Mouse (Mus musculus) natural killer cell, adult 2 months (primary cell): ENCODE measurements around the gene Hoxa9.

Experiments
- DNase-seq, 2 experiments: peaks; one replicate each; pipeline ENCODE4 v3.0.0; 2022; ENCODE audit warnings: low spot score in 2 of 2

The Hoxa9 gene

DNA sequence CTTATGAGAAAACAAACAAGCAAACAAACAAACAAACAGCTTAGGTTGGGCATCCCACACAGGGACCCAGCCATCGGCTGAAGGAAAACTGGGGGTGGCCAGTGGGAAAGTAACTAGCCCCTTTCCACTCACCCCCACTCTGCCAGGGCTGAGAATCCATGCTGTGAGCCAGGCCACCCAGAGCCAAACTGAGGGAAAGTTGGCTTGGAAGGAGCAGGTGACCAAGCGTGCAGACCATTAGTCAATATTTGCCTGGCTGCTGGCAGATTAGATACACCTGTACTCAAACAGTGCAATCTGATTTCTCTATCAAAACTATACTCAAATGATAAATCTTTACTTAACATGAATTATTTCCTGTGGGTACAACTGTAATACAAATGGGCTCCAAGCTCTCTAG, 48.9 kb downstream of the Hoxa9 start:
- DNase-seq, result no peak

DNA sequence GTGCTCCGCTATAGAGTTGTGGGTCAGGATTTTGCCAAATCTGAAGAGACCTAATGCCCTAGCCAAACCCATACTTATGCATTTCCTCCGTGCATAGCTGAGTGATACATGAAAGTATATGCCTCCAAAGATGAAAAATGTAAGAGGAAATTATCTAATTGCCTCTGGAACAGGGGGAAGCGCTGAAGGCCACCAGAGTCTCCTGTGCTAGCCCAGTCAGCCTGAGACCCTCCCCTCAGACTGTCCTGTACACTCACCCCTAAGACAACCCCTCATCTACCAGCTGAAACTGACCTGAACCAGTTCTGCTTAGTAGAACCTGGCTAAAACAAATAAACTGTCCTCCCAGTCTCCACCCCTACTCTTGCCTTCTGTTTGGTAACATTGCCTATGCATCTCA, 50.2 kb downstream of the Hoxa9 start:
- no peak for DNase-seq

DNA sequence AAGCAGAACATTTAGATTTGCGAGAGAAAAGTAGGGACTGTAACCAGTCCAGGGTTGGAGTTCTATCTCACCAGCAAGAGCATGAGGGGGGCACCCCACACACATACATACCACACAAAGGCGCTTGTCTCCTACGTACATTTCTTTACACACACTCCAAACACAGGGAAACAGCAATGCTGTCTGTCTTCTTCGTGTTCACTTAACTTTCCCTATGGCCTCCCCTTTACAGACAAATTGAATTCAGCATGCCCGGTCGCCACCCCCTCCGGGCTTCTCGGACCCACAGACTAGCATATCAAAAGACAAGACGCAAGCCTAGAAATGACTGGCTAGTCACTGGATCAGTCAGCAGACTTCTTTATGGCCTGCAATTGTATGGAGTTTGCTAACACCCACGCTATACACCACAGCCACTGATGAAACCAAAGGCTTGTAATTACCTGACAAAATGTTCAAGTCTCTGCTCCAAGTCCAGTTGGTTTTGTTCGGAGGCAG, 50.6 kb downstream of the Hoxa9 start:
- no peak for DNase-seq

DNA sequence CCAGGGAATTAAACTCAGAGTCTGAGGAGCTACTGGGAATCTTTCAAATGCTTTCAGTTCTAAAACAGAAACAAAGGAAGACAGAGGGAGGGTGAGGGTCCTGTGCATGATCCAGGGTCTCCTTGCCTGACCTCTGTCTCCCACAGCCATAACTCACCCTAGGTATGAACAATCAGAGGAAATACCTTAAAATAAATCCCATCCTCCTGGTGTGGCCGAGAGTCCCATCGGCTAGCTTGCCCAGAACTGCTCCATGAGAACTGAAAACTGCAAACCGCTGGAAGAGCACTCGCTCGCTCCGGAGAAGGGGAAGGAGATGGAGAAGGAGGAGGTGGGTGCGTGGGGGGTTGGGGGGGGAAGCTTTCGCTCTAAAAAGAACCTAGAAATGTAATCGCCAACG, 51.2 kb downstream of the Hoxa9 start:
- DNase-seq, result no peak

DNA sequence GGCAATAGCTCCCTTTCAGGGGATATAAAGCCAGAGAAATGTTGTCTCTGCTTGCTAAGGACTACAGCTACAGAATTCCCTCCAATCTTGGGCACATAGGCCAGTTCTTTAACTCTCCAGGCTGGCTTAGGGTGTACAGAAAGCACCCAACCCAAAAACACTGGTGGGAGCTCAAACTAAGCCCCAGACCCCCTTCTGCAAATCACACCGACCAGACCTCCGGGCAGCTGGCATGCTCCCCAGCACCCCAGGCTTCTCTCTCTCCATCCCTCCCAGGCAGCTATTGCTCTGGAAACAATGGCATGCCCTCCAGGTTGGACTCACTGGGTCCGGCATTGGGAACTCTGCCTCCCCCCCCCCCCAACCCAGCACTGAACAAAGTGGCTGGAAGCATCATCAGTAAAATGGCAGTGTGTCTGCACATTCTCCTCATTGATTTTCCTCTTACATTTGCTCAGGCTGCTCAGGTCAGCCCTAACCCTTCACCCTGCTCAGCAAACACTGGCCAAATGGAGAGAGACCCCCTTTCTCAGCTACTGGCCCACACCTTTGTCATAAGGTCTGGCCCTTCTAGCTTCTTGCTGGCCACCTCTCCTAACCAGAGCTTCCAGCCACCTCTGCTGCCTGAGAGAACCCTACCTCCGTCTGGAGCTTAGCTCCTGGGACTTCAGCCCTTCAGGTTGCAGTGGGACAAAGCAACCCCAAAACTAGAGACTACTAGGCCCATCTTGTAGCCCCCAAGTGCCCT, 51.8 kb downstream of the Hoxa9 start:
- no peak for DNase-seq

DNA sequence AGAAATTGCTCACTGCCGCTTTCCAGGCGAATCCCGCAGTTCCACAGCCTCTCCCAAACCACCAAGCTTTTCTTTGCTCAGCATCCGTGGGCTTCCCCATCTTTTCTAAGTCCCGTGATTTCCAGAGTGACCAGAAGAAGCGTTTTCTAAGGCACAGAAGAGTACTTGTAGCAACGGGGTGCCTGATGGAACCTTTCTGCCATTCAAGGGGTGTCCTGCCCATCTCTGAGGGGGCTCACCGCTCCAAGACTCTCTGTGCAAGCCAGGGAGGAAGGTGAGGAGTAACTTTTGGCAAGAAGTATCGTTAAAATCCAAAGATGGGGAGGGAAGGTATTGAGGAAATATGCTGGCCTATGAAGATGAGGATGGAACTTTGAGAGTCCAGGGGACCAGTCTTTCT, 53.1 kb downstream of the Hoxa9 start:
- no peak for DNase-seq

DNA sequence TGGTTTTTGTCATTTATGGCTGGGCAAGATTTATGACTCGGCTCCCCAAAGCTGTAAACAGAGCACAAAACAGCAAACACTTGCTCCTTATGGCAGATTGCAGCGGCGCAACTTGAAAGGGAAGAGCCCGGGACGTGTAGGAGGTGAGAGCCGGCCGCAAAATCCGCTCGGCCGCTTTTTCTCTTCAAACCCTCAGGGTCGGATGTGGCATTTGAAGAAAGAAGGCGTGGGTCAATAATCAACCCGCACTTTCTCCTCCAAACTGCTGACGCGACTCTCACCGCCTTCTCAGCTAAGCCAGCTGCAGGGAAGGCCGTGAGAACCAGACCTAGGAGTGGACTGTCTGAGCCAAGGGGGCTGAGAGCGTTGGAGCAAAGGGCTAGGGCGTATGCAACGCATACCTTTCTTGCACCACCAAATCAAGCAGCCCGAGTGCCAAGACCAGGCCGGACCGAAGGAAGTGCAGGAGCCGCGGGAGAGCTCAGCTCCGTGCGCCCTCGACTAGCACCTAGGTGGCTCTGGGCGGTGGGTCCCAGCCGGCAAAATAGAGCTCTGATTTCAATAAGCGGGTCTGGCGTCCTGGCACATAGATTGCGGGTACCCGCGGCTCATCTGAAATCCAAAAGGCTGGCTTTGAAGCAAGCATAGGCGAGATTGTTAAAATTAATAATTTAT, 53.7 kb downstream of the Hoxa9 start, which contains the start of gene 5730596B20Rik:
Gene 5730596B20Rik (plus strand): TSS at position 438 of the 675 bp plus-strand sequence.
- DNase-seq, result no peak

DNA sequence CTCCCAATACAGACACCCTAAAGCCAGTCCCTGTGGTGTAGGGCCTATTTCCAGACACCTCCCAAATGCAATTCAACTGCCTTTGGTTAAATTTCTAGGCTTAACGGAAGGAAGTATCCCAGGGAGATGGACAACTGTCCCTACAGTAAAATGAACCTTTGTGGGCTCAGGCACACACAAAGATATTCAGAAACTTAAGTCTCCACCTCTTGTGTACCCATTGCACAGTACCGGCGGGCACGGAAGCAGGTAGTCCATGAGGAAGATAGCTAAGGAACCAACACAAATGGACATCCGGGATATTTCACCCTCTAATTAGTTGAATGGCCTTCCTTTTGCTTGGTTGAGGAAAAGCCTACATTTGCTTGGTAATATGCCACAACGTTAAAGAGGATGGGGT, 54.5 kb downstream of the Hoxa9 start:
- no peak for DNase-seq

DNA sequence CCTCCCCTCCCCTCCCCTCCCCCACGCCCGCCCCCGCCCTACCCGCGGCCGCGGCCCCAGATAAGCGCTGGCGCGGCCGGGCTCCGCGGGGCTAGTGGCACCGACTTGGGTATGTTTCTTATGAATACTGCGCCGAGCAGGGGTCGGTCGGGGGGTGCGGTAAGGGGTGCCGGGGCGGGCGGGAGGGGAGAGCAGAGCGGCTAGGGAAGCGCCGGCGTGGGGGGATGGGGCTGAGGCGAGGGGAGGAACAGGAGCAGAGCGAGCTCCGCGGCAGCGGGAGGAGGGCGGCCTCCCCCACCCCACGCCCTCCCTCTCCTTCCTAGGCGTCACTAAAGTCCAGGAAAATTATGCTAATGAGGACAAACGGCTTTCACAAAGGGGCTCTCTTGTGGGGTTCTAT, 55.0 kb downstream of the Hoxa9 start:
- no peak for DNase-seq

DNA sequence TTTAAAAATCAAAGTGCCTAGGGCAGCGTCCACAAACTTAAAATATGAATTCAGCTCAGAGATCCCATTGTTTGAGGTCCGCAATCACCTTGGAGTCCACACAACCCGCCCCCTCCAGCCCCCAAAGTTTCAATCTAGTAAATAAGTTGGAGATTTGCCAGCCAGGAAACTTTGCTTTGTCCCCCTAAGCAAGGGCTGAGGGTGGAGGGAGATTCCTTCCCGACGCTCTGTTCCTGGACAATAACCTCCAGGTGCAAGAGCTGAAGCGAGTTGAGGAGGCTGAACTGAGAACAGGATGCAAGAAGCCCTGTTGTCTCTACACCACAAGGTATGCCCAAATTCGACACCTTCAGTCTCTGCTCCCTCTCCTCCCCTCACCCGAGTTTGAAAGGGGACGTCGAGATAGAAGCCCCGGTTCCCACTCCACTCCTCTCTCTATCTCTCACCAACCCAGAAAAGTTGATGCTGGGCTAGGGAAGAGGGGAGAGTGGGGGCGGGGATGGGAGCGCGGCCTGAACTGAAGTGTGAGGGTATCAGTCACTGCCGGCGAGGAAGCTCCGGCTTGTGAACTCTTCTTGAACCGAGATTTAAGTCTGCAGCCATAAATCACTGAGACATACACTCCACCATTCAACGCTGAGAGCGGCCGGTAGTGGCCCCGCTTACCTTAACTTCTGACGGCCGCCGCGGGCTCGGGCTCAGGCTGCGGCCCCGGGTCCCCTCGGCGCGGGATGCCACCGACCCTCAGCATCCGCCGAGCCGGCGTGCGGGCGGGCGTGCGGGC, 55.7 kb downstream of the Hoxa9 start:
- no peak for DNase-seq

DNA sequence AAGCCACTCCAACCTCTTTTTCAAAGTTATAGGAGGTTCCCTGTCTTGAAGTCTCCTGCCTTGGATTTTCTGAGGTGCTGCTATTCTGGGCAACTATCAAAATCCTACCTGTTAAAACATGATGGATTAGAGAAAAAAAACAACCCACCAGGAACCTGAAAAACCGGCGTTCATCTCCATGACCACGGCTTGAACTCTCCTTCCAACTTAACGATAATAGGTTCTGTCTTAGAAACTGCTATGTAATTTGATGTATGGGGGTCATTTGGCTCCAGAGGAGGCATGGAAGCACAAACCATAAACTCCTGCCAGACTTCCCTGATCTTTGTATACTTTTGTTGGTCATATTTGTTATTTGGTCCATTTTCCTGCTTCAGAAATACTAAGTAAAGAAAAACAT, 57.2 kb downstream of the Hoxa9 start:
- no peak for DNase-seq
